Mouse (Mus musculus) small intestine, adult 2 months (tissue): ENCODE data around the gene Ctcf.

Experiments
- CTCF ChIP-seq: fragments of 200-500 bp; IDR thresholded peaks from 2 replicates; pipeline ENCODE4 v1.5.1; 2012; ENCODE audit warnings: low read depth, mild to moderate bottlenecking, control low read depth, inconsistent platforms, low read length, moderate library complexity, mixed read lengths; ENCODE audit not compliant: insufficient replicate concordance, insufficient read length; ENCODE audit errors: extremely low read depth
- POLR2A ChIP-seq: fragments of 200-500 bp; IDR thresholded peaks from 2 replicates; pipeline ENCODE4 v1.6.1; 2012; ENCODE audit warnings: low read depth, mild to moderate bottlenecking, control low read depth, inconsistent platforms, low read length, moderate library complexity

DNA sequence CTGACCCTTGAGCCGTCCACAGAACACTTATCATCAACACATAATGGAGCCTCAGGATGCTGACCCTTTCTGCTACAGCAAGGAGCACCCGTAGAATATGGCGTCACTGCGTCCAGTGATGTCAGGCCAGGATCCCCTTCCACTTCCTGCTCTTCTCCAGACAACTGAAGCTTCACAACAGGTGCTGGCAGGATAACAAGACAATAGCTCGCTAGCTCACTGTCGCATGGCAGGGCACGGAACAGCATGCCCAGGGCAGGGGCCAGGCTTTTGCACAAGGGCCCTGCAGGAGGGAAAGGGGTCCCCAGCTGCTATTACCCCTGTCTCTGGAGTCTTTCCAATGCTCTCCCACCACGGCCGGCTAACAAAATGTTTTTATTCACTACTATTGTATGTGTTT lies 86.5 kb downstream of the Ctcf start:
- TF ChIP-seq POLR2A (no peak), CTCF (no peak)
